Mouse (Mus musculus): ENCODE results near the gene Rpsa. TPM values are rescaled to one million over a fixed set of nuclear protein-coding genes. Genes with fewer than 3 reads are reported as not detected.

The Rpsa gene
- polyA plus RNA-seq, 1 experiment from 2014 or later = 930 TPM

DNA sequence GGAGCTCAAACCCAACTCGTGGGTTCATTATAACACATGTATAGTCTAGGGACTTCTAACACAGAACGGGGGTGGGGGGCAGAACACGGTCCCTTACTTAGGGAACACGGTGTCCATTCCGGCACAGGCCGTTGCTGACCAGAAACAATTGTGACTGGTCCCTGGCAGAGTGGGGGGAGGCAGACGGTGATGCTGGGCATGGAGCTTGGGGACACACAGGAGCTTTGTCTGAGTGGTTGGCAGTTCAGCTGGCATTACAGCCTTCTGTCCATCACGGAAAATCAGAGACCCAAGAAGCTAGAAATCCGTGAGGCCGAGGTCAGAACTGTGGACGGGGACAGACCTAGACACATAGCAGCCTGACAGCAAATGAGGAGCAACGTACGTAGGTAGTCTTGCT lies 17.0 kb downstream of the Rpsa start:
- H3K4me3 ChIP-seq = no peak overlapping the region
- WGBS = 82% methylated on average over 13 of the region's 13 CpGs
- no peak overlapping the region for H3K4me2 ChIP-seq (replicated peaks)
- no peak overlapping the region for H3K9ac ChIP-seq
- H3K4me1 ChIP-seq = 0 out of 2 replicates have a peak, but pooled peaks cover under 1% of the 10 kb centered on the region
- no peaks in the 10 kb centered on the region for H3K36me3 ChIP-seq
- ATAC-seq (ENCODE audit: low FRiP score) = no peak
- H3K9me3 ChIP-seq (replicated peaks) = no peaks in the 10 kb centered on the region
- H3K27me3 ChIP-seq = peaks cover 15% of the 10 kb centered on the region
- no peak overlapping the region for H3K27ac ChIP-seq

DNA sequence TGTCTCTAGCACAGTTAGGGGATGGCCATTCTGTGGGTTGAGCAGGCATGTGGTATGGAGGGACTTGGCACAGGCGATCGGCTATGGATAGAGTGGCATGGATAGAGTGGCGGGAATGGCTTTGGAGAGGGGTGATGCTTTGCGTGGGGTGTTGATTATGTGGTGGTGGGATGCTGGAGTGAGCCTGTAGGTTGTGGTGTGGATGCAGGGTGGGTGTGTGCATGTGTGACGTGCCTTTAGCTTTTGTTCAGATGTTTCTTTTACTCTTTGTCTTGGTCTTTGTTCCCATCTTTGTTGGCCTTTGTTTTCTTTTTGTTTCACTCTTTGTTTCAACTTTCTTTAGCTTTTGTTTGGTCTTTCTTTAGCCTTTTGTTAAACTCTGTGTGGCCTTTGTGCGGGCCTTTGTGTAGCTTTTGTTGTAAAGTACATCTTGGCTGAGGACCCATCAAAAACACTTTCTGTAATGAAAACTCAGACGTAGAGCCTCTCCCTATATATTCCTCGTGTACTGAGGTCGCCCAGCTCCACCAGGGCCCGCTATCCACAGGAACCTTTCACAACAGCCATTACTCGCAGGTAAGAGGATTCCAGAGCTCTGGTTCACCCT lies 21.8 kb downstream of the Rpsa start, which contains the start of gene Mobp:
TSS of gene Mobp (plus strand) at position 486 of the 607 bp plus-strand sequence.
- Histone ChIP-seq H3K9me3 (replicated peaks) (no peaks in the 10 kb centered on the region), H3K27ac (no peak within 1 kb of the TSS), H3K36me3 (no peaks in the 10 kb centered on the region), H3K27me3 (peaks cover 28% of the 10 kb centered on the region), H3K9ac (no peak within 1 kb of the TSS), H3K4me1 (0 out of 2 replicates have a peak, but pooled peaks cover 2% of the 10 kb centered on the region), H3K4me3 (no peak within 1 kb of the TSS), H3K4me2 (replicated peaks) (no peak within 1 kb of the TSS)
- WGBS = 38% methylated on average over 11 of the region's 11 CpGs
- no peak for ATAC-seq (ENCODE audit: low FRiP score)

DNA sequence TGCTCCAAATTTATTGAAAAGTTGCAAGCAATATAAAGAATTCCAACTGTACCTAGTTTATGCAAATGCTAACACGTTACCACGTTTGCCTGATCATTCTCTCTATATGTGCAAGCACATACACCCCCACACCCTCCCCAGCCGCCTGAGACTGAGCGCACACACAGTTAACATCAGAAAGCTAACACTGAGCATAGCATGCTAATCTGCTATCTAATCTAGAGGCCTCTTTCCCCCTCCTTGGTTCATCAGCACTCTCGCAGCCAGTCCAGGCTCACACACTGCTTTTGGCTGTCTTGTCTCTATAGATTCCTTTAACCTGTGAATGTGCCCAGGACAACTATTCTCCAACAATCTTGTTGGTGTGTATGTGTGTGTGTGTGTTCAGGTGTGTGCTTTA lies 23.7 kb downstream of the Rpsa start:
- peaks cover 26% of the 10 kb centered on the region for H3K27me3 ChIP-seq
- WGBS = 87% methylated on average over 5 of the region's 5 CpGs
- no peak overlapping the region for H3K4me3 ChIP-seq
- H3K27ac ChIP-seq = no peak overlapping the region
- no peak for ATAC-seq (ENCODE audit: low FRiP score)
- no peak overlapping the region for H3K9ac ChIP-seq
- H3K36me3 ChIP-seq = no peaks in the 10 kb centered on the region
- H3K4me2 ChIP-seq (replicated peaks) = no peak overlapping the region
- 0 out of 2 replicates have a peak, but pooled peaks cover 2% of the 10 kb centered on the region for H3K4me1 ChIP-seq
- H3K9me3 ChIP-seq (replicated peaks) = no peaks in the 10 kb centered on the region

DNA sequence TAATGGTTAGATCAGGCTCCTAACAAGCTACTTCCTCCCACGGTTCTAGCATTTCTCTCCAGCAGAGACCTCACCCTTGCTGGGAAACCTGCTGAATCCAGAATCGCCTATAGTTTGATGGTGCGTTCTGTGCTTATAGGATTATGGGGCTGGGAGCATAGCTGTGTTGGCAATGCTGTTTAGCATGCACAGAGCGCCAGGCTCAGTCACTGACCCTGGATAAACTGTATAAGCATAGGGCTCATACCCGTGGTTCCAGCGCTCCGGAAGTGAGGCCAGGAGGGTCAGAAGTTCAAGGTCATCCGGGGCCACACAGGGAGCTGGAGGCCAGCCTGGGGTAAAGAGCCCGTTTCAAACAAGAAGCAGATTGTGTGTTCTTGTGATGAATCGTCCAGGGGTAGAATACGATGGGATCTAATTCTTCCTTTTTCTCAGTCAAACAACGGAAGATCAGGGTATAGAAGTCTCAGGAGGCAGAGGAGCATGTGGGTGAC lies 24.5 kb downstream of the Rpsa start:
- no peak overlapping the region for H3K4me2 ChIP-seq (replicated peaks)
- H3K27ac ChIP-seq = no peak overlapping the region
- no peak overlapping the region for H3K4me3 ChIP-seq
- peaks cover 24% of the 10 kb centered on the region for H3K27me3 ChIP-seq
- H3K36me3 ChIP-seq = no peaks in the 10 kb centered on the region
- H3K9me3 ChIP-seq (replicated peaks) = no peaks in the 10 kb centered on the region
- ATAC-seq (ENCODE audit: low FRiP score) = no peak
- 0 out of 2 replicates have a peak, but pooled peaks cover 2% of the 10 kb centered on the region for H3K4me1 ChIP-seq
- 78% methylated on average over 12 of the region's 12 CpGs for WGBS
- no peak overlapping the region for H3K9ac ChIP-seq

DNA sequence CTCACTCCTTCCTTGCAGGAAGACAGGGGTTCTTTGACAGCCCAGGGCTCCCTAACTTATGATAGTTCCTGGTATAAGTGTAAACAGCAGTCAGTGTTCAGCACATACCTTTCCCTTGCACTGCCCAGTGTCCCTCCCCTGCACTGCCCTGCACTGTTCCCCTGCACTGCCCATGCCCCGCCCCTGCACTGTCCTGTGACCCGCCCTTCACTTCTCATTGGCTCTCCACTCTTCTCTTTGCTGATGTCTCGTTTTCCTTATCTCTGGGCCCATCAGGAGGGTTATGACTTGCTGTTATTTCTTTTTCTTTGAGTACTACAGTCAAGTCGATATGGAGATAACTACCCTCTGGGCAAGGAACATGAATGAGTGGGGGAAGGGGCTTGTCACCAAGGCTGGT lies 30.6 kb downstream of the Rpsa start:
- 35% methylated on average over 4 of the region's 4 CpGs for WGBS
- Histone ChIP-seq H3K4me2 (replicated peaks) (no peak overlapping the region; the same call in 1 of the 2 replicates), H3K4me3 (no peak overlapping the region), H3K27me3 (no peaks in the 10 kb centered on the region), H3K27ac (no peak overlapping the region), H3K36me3 (no peaks in the 10 kb centered on the region), H3K4me1 (peaks cover 11% of the 10 kb centered on the region), H3K9ac (no peak overlapping the region), H3K9me3 (replicated peaks) (no peaks in the 10 kb centered on the region)
- no peak for ATAC-seq (ENCODE audit: low FRiP score)

DNA sequence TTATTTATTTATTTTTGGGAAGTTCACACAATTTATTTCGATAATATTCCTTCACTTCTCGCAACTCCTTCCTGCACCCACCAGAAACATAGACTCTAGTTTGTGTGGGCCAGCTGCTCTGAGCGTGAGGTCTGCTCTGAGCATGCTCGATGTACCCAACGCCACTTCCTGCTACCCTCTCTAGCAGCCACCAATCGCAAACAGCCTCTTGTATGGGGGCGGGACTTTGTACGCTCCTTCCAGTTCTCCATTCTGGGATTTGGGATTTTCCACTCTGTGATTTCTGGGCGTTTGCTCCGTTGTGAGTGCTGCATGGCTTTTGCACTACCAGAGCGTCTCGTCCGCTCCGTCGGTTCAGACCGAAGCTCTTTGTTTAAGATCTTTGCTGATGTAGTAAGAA lies 36.4 kb downstream of the Rpsa start:
- no peaks in the 10 kb centered on the region for H3K36me3 ChIP-seq
- no peak overlapping the region for H3K27ac ChIP-seq
- 85% methylated on average over 16 of the region's 16 CpGs for WGBS
- H3K9me3 ChIP-seq (replicated peaks) = no peaks in the 10 kb centered on the region
- H3K4me3 ChIP-seq = no peak overlapping the region
- H3K27me3 ChIP-seq = no peaks in the 10 kb centered on the region
- no peak for ATAC-seq (ENCODE audit: low FRiP score)
- no peak overlapping the region for H3K9ac ChIP-seq
- H3K4me1 ChIP-seq = no peaks in the 10 kb centered on the region
- H3K4me2 ChIP-seq (replicated peaks) = no peak overlapping the region

DNA sequence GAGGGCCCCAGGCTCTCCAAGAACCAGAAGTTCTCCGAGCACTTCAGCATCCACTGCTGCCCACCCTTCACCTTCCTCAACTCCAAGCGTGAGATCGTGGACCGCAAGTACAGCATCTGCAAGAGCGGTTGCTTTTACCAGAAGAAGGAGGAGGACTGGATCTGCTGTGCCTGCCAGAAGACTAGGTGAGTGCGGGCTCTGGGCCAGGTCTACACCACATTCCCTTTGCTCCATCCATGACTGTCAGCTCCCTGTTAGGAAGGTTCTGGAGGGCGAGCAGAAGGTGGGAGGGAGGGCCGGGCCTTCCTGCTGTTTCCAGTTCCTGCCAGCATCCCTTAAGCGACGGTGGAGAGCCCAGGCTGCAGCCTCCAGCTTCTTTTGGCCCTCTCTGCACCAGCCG lies 40.3 kb downstream of the Rpsa start:
- H3K27me3 ChIP-seq = no peaks in the 10 kb centered on the region
- H3K9ac ChIP-seq = no peak overlapping the region
- H3K36me3 ChIP-seq = no peaks in the 10 kb centered on the region
- H3K9me3 ChIP-seq (replicated peaks) = 0 out of 2 replicates have a peak, but pooled peaks cover 3% of the 10 kb centered on the region
- no peak overlapping the region for H3K4me3 ChIP-seq
- H3K4me2 ChIP-seq (replicated peaks) = no peak overlapping the region
- 73% methylated on average over 11 of the region's 11 CpGs for WGBS
- H3K4me1 ChIP-seq = no peaks in the 10 kb centered on the region
- no peak overlapping the region for H3K27ac ChIP-seq
- ATAC-seq (ENCODE audit: low FRiP score) = no peak

DNA sequence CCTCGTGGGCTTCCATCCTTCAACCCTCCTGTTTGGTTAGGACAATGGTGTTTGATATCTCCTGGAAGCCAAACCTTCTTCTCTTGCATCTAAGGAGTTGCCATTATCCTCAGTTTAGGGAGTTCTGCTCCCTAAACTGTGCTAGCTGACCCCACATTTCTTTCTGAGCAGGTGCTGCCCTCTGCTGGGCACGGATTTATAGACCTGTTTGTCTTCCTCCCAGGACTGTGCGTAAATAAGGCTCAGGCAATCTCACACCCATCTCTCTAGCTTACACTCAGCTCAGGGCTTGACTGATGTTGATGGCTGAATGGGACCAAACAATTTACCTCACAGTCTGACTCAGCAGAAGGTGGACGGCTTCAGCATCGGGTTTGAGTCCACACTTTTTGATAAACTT lies 43.8 kb downstream of the Rpsa start:
- Histone ChIP-seq H3K9ac (no peak overlapping the region), H3K27me3 (no peaks in the 10 kb centered on the region), H3K4me2 (replicated peaks) (no peak overlapping the region), H3K9me3 (replicated peaks) (0 out of 2 replicates have a peak, but pooled peaks cover 3% of the 10 kb centered on the region), H3K4me1 (no peaks in the 10 kb centered on the region), H3K4me3 (no peak overlapping the region), H3K27ac (no peak overlapping the region), H3K36me3 (no peaks in the 10 kb centered on the region)
- WGBS = 44% methylated on average over 5 of the region's 5 CpGs
- ATAC-seq (ENCODE audit: low FRiP score) = no peak

DNA sequence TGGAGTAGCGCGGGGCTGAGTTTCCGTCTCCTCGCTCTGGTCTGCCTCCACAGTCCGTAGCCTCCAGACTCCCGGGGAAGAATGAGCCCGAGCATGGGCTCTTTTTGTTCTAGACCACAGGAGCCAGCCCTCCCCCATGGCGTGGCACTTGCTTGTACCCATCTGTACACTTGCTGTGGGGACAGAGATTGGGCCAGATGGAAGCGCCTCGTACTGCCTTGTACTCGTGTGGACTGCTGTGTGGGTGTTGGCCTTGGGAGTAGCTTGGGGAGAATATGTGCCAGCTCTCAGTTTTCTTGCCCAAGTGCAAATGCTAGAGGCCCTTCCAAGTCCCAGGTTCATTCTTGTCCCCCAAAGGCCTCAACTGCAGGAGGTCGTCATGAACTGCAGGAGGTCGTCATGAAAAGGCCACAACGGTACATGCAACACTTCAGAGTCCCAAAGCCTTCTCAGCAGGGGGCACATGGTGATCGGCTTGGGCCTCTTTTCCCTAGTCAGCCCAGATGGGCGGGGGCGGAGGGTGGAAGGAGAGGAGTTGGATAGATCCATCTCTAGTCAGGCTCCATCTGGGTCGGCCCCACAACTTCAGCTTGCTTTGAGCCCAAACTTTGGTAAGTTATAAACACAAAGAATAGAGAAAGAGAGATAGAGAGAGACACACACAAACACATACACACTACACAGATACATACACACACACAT lies 47.1 kb downstream of the Rpsa start:
- no peak overlapping the region for H3K4me2 ChIP-seq (replicated peaks)
- 80% methylated on average over 18 of the region's 18 CpGs for WGBS
- ATAC-seq (ENCODE audit: low FRiP score) = no peak
- 0 out of 2 replicates have a peak, but pooled peaks cover 3% of the 10 kb centered on the region for H3K9me3 ChIP-seq (replicated peaks)
- H3K36me3 ChIP-seq = no peaks in the 10 kb centered on the region
- no peak overlapping the region for H3K9ac ChIP-seq
- no peaks in the 10 kb centered on the region for H3K4me1 ChIP-seq
- no peak overlapping the region for H3K4me3 ChIP-seq
- no peaks in the 10 kb centered on the region for H3K27me3 ChIP-seq
- H3K27ac ChIP-seq = no peak overlapping the region

DNA sequence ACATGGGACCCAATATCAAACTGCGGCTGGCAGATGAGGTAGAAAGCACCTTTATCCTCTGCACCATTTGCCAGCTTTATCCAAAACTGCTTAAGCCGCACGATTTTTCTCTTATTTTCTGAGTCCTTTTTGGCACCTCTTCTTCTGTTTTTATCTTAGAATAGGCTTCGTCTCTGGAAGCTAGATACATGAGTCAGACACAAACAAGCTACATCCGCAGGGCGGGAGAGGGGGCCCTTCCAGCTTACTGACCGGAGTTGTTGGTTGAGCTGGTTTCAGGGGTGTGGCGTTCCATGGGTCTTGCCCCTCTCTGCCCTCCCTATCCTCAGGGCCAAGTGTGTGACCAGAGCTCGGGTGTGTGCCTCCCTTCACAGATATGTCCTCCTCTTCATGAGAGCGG lies 51.3 kb downstream of the Rpsa start:
- H3K27me3 ChIP-seq = no peaks in the 10 kb centered on the region
- H3K9ac ChIP-seq = no peak overlapping the region
- H3K27ac ChIP-seq = no peak overlapping the region
- H3K4me3 ChIP-seq = no peak overlapping the region
- WGBS = 89% methylated on average over 10 of the region's 10 CpGs
- no peaks in the 10 kb centered on the region for H3K9me3 ChIP-seq (replicated peaks)
- H3K4me1 ChIP-seq = no peaks in the 10 kb centered on the region
- no peak overlapping the region for H3K4me2 ChIP-seq (replicated peaks)
- H3K36me3 ChIP-seq = no peaks in the 10 kb centered on the region
- ATAC-seq (ENCODE audit: low FRiP score) = no peak
